In genomic region chr10:81427804-81428506, GRCm38 (mm10) we compare ENCODE assay signal across 9 mouse cellular contexts. TPM values are rescaled to one million over a fixed set of nuclear protein-coding genes. Genes with fewer than 3 reads are reported as not detected.
DNase-seq lines count a peak whose midpoint lies in the region; ATAC-seq and TF ChIP-seq lines count a peak whose summit lies in the region.
"Had no signal": no experiment of that assay in that cellular context is flagged by ENCODE, and none has a peak within 500 bp of the region (broad histone marks: within the 10 kb centered on the region; RNA-seq: fewer than 3 reads in every experiment).

No protein-coding gene starts in this region.

- WGBS in hindbrain, embryonic 12.5 days = 76% methylated on average over 8 of the region's 8 CpGs
- 79% methylated on average over 8 of the region's 8 CpGs for WGBS in forebrain, postnatal 0 days

- no peak for TF ChIP-seq CTCF in forebrain, postnatal 0 days (IDR thresholded peaks at IDR 0.05; ENCODE audit: low read depth)

- no peak overlapping the region for H3K4me2 ChIP-seq in hindbrain, embryonic 12.5 days (replicated peaks)
- no peak overlapping the region for H3K4me2 ChIP-seq in forebrain, postnatal 0 days (ENCODE audit: low read depth)

- no peaks in the 10 kb centered on the region for H3K9me3 ChIP-seq in hindbrain, embryonic 12.5 days (replicated peaks)
- no peaks in the 10 kb centered on the region for H3K9me3 ChIP-seq in forebrain, postnatal 0 days (ENCODE audit: low read length)
- H3K9me3 ChIP-seq: liver, embryonic 13.5 days had no signal

- no peak overlapping the region for H3K9ac ChIP-seq in hindbrain, embryonic 12.5 days
- H3K9ac ChIP-seq in forebrain, postnatal 0 days = no peak overlapping the region
- H3K9ac ChIP-seq: liver, embryonic 13.5 days had no signal

- H3K36me3 ChIP-seq in hindbrain, embryonic 12.5 days = no peaks in the 10 kb centered on the region
- no peaks in the 10 kb centered on the region for H3K36me3 ChIP-seq in forebrain, postnatal 0 days (ENCODE audit: insufficient read depth)
- H3K36me3 ChIP-seq: liver, embryonic 13.5 days had no signal

- peak; percentile 11 to 22 for DNase-seq in frontal cortex, postnatal 14 days (ENCODE audit: low spot score in 2 of 2)
- no peak for DNase-seq in frontal cortex, adult 2 months (ENCODE audit: extremely low spot score in 1 of 2, low spot score in 1 of 2)
- DNase-seq in ovary, postnatal 10 days (ENCODE audit: low spot score) = peak; percentile 1
- no peak for DNase-seq in ovary, adult 18-20 months (ENCODE audit: low spot score)
- peak; percentile 87 for DNase-seq in cerebellum, adult 9-11 months
- DNase-seq in layer of hippocampus, postnatal 10 days (ENCODE audit: low spot score in 2 of 2) = peak; percentile 6 to 28
- DNase-seq in forebrain, postnatal 0 days = no peak
- DNase-seq: liver, embryonic 13.5 days had no signal

- peaks cover 56% of the 10 kb centered on the region for H3K4me1 ChIP-seq in hindbrain, embryonic 12.5 days
- peaks cover 5% of the 10 kb centered on the region; the same call in 1 of the 2 replicates for H3K4me1 ChIP-seq in forebrain, postnatal 0 days (ENCODE audit: insufficient read depth)

- no peak overlapping the region for H3K27ac ChIP-seq in hindbrain, embryonic 12.5 days
- H3K27ac ChIP-seq in forebrain, postnatal 0 days (ENCODE audit: low read depth, low read length) = no peak overlapping the region
- H3K27ac ChIP-seq: liver, embryonic 13.5 days had no signal

- H3K27me3 ChIP-seq in hindbrain, embryonic 12.5 days = peaks cover 66% of the 10 kb centered on the region
- H3K27me3 ChIP-seq in forebrain, postnatal 0 days (ENCODE audit: insufficient read depth, low read length) = no peaks in the 10 kb centered on the region

- no peak overlapping the region for H3K4me3 ChIP-seq in hindbrain, embryonic 12.5 days
- H3K4me3 ChIP-seq in forebrain, postnatal 0 days (ENCODE audit: low read depth, low read length) = no peak overlapping the region

- ATAC-seq in hindbrain, embryonic 12.5 days (ENCODE audit: low FRiP score) = no peak
- no peak for ATAC-seq in forebrain, postnatal 0 days

RNA-seq across cellular contexts. Expression of gene Nfic, which starts 27.5 kb away (rescaled TPM):
- 39.6 and 47.7 TPM in 2 replicates for polyA plus RNA-seq in frontal cortex, adult 2 months (2012; rRNA removed)
- total RNA-seq in layer of hippocampus, postnatal 10 days (2021) = 10 to 100 TPM; 51.2 to 55.8 TPM
- polyA plus RNA-seq in hindbrain, embryonic 12.5 days (2016; fragmentation: Nextera tagmentation; extraction: Ambion mirVana) = 30.9 and 31.5 TPM in 2 replicates
- 9.0 and 14.5 TPM in 2 replicates for total RNA-seq in forebrain, postnatal 0 days (2014; rRNA removed)
- polyA plus RNA-seq in forebrain, postnatal 0 days (2015; fragmentation: Nextera tagmentation; extraction: Ambion mirVana) = 14.8 and 23.1 TPM in 2 replicates

RNA-seq across cellular contexts. Expression of gene Smim24, which starts 35.1 kb away (rescaled TPM):
- polyA plus RNA-seq in frontal cortex, adult 2 months (2012; rRNA removed) = 3.6 and 4.5 TPM in 2 replicates
- 1 to 10 TPM; 2.6 to 3.0 TPM for total RNA-seq in layer of hippocampus, postnatal 10 days (2021)
- 1.9 and 2.7 TPM in 2 replicates for polyA plus RNA-seq in hindbrain, embryonic 12.5 days (2016; fragmentation: Nextera tagmentation; extraction: Ambion mirVana)
- total RNA-seq in forebrain, postnatal 0 days (2014; rRNA removed) = 0.77 and 1.3 TPM in 2 replicates
- 1.7 TPM in 2 replicates for polyA plus RNA-seq in forebrain, postnatal 0 days (2015; fragmentation: Nextera tagmentation; extraction: Ambion mirVana)

RNA-seq across cellular contexts. Expression of gene Gm48552, which starts 39.1 kb away (rescaled TPM):
- polyA plus RNA-seq in frontal cortex, adult 2 months (2012; rRNA removed) = 7.4 and 10.1 TPM in 2 replicates
- total RNA-seq in layer of hippocampus, postnatal 10 days (2021) = 1 to 10 TPM; 1.1 to 3.5 TPM
- 1.1 and 2.4 TPM in 2 replicates for polyA plus RNA-seq in hindbrain, embryonic 12.5 days (2016; fragmentation: Nextera tagmentation; extraction: Ambion mirVana)
- 5.8 and 16.6 TPM in 2 replicates for total RNA-seq in forebrain, postnatal 0 days (2014; rRNA removed)
- polyA plus RNA-seq in forebrain, postnatal 0 days (2015; fragmentation: Nextera tagmentation; extraction: Ambion mirVana) = 1.9 and 3.7 TPM in 2 replicates

RNA-seq across cellular contexts. Expression of gene Gm48551, which starts 43.7 kb away (rescaled TPM):
- polyA plus RNA-seq in frontal cortex, adult 2 months (2012; rRNA removed) = 6.9 and 8.9 TPM in 2 replicates
- total RNA-seq in layer of hippocampus, postnatal 10 days (2021) = 1 to 10 TPM; 2.3 to 4.5 TPM
- 5.7 and 5.9 TPM in 2 replicates for polyA plus RNA-seq in hindbrain, embryonic 12.5 days (2016; fragmentation: Nextera tagmentation; extraction: Ambion mirVana)
- 2.5 and 3.3 TPM in 2 replicates for total RNA-seq in forebrain, postnatal 0 days (2014; rRNA removed)
- 5.0 and 7.3 TPM in 2 replicates for polyA plus RNA-seq in forebrain, postnatal 0 days (2015; fragmentation: Nextera tagmentation; extraction: Ambion mirVana)

RNA-seq across cellular contexts. Expression of gene Dohh, which starts 43.7 kb away (rescaled TPM):
- polyA plus RNA-seq in frontal cortex, adult 2 months (2012; rRNA removed) = 92.2 and 105 TPM in 2 replicates
- 10 to 100 TPM; 72.0 to 77.3 TPM for total RNA-seq in layer of hippocampus, postnatal 10 days (2021)
- 62.7 and 67.5 TPM in 2 replicates for polyA plus RNA-seq in hindbrain, embryonic 12.5 days (2016; fragmentation: Nextera tagmentation; extraction: Ambion mirVana)
- total RNA-seq in forebrain, postnatal 0 days (2014; rRNA removed) = 126 and 139 TPM in 2 replicates
- polyA plus RNA-seq in forebrain, postnatal 0 days (2015; fragmentation: Nextera tagmentation; extraction: Ambion mirVana) = 111 and 125 TPM in 2 replicates

Comparison
In these comparisons a context has a peak if more than half of its experiments do, and no peak if none do; other contexts are left out.
1. DNase-seq: peak in frontal cortex, postnatal 14 days (2 of 2), ovary, postnatal 10 days (single experiment), cerebellum, adult 9-11 months (single experiment) and layer of hippocampus, postnatal 10 days (2 of 2); none in frontal cortex, adult 2 months (0 of 2), ovary, adult 18-20 months (single experiment) and forebrain, postnatal 0 days (single experiment).